Mouse (Mus musculus): ENCODE measurements around the gene C1qtnf9. TPM values are rescaled to one million over a fixed set of nuclear protein-coding genes. Genes with fewer than 3 reads are reported as not detected.

C1qtnf9 gene
- polyA plus RNA-seq, 1 experiment from 2014 or later: 0.06 TPM

DNA sequence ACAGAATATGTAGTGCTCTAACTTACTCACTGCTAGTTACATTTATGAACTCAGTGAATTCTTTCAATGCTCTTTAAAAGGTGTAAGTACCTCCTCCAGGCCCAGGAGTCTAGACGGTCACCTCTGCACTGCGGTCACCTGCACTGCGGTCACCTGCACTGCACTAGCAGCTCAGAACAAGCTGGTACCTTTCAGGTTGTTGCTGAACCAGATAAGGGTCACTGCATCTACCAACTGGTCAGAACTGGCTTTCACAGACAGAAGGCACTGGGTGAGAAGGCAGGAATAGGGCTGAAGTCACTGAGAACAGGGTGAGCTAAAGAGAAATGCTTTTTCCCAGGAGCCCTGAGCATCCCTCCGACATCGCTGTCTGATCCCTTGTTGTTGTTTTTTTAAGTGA is 13.3 kb upstream of the C1qtnf9 start:
- Histone ChIP-seq H3K4me3 (no peak overlapping the region), H3K27me3 (ENCODE audit: low read depth, poor library complexity, severe bottlenecking) (no peaks in the 10 kb centered on the region), H3K9me3 (replicated peaks) (no peaks in the 10 kb centered on the region), H3K27ac (replicated peaks) (no peak overlapping the region), H3K36me3 (peaks cover 97% of the 10 kb centered on the region), H3K4me1 (no peaks in the 10 kb centered on the region)
- no peak for DNase-seq (ENCODE audit: low spot score)
- WGBS: 96% methylated on average over 5 of the region's 5 CpGs

GRCm38 (mm10) chr14:60756271-60756670 is 11.7 kb upstream of the C1qtnf9 start:
- DNase-seq (ENCODE audit: low spot score): no peak
- H3K27me3 ChIP-seq (ENCODE audit: low read depth, poor library complexity, severe bottlenecking): no peaks in the 10 kb centered on the region
- peaks cover 97% of the 10 kb centered on the region for H3K36me3 ChIP-seq
- H3K4me1 ChIP-seq: no peaks in the 10 kb centered on the region
- H3K4me3 ChIP-seq: no peak overlapping the region
- 92% methylated on average over 15 of the region's 15 CpGs for WGBS
- H3K27ac ChIP-seq (replicated peaks): no peak overlapping the region
- H3K9me3 ChIP-seq (replicated peaks): no peaks in the 10 kb centered on the region

DNA sequence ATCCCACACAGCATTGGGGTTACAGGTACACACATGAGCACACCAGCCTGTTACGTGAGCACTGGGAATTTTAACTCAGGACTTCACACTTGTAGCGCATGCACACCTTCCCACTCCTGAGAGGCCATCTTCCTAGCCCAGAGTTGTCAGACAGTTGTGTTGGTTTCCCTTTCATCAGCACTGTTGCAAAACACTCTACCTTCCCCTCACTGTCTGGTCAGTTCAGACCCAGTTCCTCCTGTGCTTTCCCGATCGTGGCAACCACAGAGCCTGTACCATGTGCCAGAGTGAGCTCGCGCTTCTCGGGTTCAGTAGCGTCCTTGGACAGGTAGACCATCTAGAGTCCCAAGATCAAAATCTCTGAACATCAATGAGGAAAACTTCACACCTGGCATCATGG is 10.7 kb upstream of the C1qtnf9 start:
- no peak overlapping the region for H3K27ac ChIP-seq (replicated peaks)
- DNase-seq (ENCODE audit: low spot score): no peak
- no peaks in the 10 kb centered on the region for H3K27me3 ChIP-seq (ENCODE audit: low read depth, poor library complexity, severe bottlenecking)
- no peaks in the 10 kb centered on the region for H3K9me3 ChIP-seq (replicated peaks)
- 93% methylated on average over 8 of the region's 8 CpGs for WGBS
- no peaks in the 10 kb centered on the region for H3K4me1 ChIP-seq
- H3K4me3 ChIP-seq: no peak overlapping the region
- H3K36me3 ChIP-seq: peaks cover 97% of the 10 kb centered on the region

- Histone ChIP-seq H3K27ac (replicated peaks) (no peak overlapping the region), H3K4me1 (no peaks in the 10 kb centered on the region), H3K36me3 (peaks cover 100% of the 10 kb centered on the region), H3K27me3 (ENCODE audit: low read depth, poor library complexity, severe bottlenecking) (no peaks in the 10 kb centered on the region), H3K9me3 (replicated peaks) (no peaks in the 10 kb centered on the region), H3K4me3 (no peak overlapping the region)
- DNase-seq (ENCODE audit: low spot score): no peak
- 94% methylated on average over 7 of the region's 7 CpGs for WGBS
These were observed 10.2 kb upstream of the C1qtnf9 start for GRCm38 (mm10) chr14:60757722-60758121.

- DNase-seq (ENCODE audit: low spot score): no peak
- Histone ChIP-seq H3K4me3 (no peak overlapping the region), H3K27ac (replicated peaks) (no peak overlapping the region), H3K9me3 (replicated peaks) (no peaks in the 10 kb centered on the region), H3K27me3 (ENCODE audit: low read depth, poor library complexity, severe bottlenecking) (no peaks in the 10 kb centered on the region), H3K36me3 (peaks cover 100% of the 10 kb centered on the region), H3K4me1 (no peaks in the 10 kb centered on the region)
- WGBS: 93% methylated on average over 8 of the region's 8 CpGs
These were observed 8.8 kb upstream of the C1qtnf9 start for GRCm38 (mm10) chr14:60759097-60759496.

GRCm38 (mm10) chr14:60761801-60762200 is 6.1 kb upstream of the C1qtnf9 start:
- H3K27ac ChIP-seq (replicated peaks): no peak overlapping the region
- no peaks in the 10 kb centered on the region for H3K9me3 ChIP-seq (replicated peaks)
- H3K27me3 ChIP-seq (ENCODE audit: low read depth, poor library complexity, severe bottlenecking): no peaks in the 10 kb centered on the region
- H3K36me3 ChIP-seq: peaks cover 78% of the 10 kb centered on the region
- 78% methylated on average over 10 of the region's 10 CpGs for WGBS
- no peak overlapping the region for H3K4me3 ChIP-seq
- DNase-seq (ENCODE audit: low spot score): no peak
- peaks cover 11% of the 10 kb centered on the region for H3K4me1 ChIP-seq

DNA sequence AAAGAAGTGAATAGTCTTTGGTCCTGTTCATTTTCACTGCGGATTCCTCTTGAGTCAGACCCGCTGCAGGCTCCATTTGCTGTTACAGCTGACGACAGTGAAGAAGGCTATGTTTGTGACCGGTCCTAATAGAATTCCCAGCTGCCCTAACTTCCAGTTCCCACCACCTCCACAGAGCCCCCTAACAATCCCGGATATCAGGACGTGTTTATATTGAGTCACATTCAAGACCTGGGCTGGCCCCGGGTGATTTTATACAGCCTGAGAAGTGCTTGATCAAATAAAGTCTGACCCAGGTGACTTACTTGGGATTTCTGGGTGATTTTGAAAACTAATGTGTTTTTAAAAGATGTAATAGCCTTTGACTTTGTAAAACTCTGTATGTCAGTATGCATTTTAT is 5.2 kb upstream of the C1qtnf9 start:
- Histone ChIP-seq H3K36me3 (peaks cover 69% of the 10 kb centered on the region), H3K9me3 (replicated peaks) (no peaks in the 10 kb centered on the region), H3K4me1 (peaks cover 11% of the 10 kb centered on the region), H3K27me3 (ENCODE audit: low read depth, poor library complexity, severe bottlenecking) (no peaks in the 10 kb centered on the region), H3K27ac (replicated peaks) (no peak overlapping the region), H3K4me3 (no peak overlapping the region)
- WGBS: 89% methylated on average over 7 of the region's 7 CpGs
- no peak for DNase-seq (ENCODE audit: low spot score)

- WGBS: 92% methylated on average over 5 of the region's 5 CpGs
- DNase-seq (ENCODE audit: low spot score): no peak
- peaks cover 59% of the 10 kb centered on the region for H3K36me3 ChIP-seq
- H3K4me1 ChIP-seq: peaks cover 11% of the 10 kb centered on the region
- no peaks in the 10 kb centered on the region for H3K9me3 ChIP-seq (replicated peaks)
- no peak overlapping the region for H3K4me3 ChIP-seq
- no peaks in the 10 kb centered on the region for H3K27me3 ChIP-seq (ENCODE audit: low read depth, poor library complexity, severe bottlenecking)
- H3K27ac ChIP-seq (replicated peaks): no peak overlapping the region
These were observed 4.2 kb upstream of the C1qtnf9 start for GRCm38 (mm10) chr14:60763746-60764145.

- 81% methylated on average over 4 of the region's 4 CpGs for WGBS
- H3K36me3 ChIP-seq: peaks cover 51% of the 10 kb centered on the region
These were observed 3.4 kb upstream of the C1qtnf9 start for GRCm38 (mm10) chr14:60764526-60764925.

GRCm38 (mm10) chr14:60765025-60765424 is 2.9 kb upstream of the C1qtnf9 start:
- Histone ChIP-seq H3K9me3 (replicated peaks) (no peaks in the 10 kb centered on the region), H3K27ac (replicated peaks) (peak overlapping the region; percentile 18; the same call in 1 of the 2 replicates), H3K27me3 (ENCODE audit: low read depth, poor library complexity, severe bottlenecking) (no peaks in the 10 kb centered on the region), H3K4me1 (peaks cover 11% of the 10 kb centered on the region), H3K4me3 (no peak overlapping the region), H3K36me3 (peaks cover 46% of the 10 kb centered on the region)
- 55% methylated on average over 2 of the region's 2 CpGs for WGBS
- DNase-seq (ENCODE audit: low spot score): no peak

More at GRCm38 (mm10) chr14:60764526-60764925, 3.4 kb upstream of the C1qtnf9 start:
- Histone ChIP-seq H3K4me3 (no peak overlapping the region), H3K4me1 (peaks cover 11% of the 10 kb centered on the region), H3K27ac (replicated peaks) (peak overlapping the region; percentile 18; the same call in 1 of the 2 replicates), H3K27me3 (ENCODE audit: low read depth, poor library complexity, severe bottlenecking) (no peaks in the 10 kb centered on the region), H3K9me3 (replicated peaks) (no peaks in the 10 kb centered on the region)
- no peak for DNase-seq (ENCODE audit: low spot score)

DNA sequence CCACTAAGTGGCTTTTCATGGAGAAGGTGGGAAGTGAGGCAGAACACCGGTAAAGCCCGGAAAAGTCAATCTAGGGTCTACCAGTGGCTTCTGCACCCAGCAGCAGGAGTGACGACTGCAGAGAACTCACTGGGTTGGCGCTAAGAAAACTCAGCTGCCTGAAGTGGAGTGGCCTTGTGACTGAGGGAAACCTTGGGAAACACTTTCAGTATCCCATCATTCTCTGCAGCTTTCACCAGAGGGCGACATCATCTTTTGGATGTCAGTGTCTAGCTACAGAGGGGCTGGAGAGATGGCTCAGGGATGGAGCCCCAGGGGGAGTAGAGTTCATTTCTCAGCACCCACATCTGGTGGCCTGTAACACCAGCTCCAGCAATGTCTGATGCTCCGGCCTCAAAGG is 1.4 kb downstream of the C1qtnf9 start:
- no peak overlapping the region for H3K27ac ChIP-seq (replicated peaks)
- 45% methylated on average over 6 of the region's 6 CpGs for WGBS
- H3K36me3 ChIP-seq: peaks cover 3% of the 10 kb centered on the region; the same call in 1 of the 2 replicates
- no peak for DNase-seq (ENCODE audit: low spot score)
- no peaks in the 10 kb centered on the region for H3K9me3 ChIP-seq (replicated peaks)
- H3K4me3 ChIP-seq: no peak overlapping the region
- no peaks in the 10 kb centered on the region for H3K27me3 ChIP-seq (ENCODE audit: low read depth, poor library complexity, severe bottlenecking)
- peaks cover 11% of the 10 kb centered on the region for H3K4me1 ChIP-seq

GRCm38 (mm10) chr14:60770594-60770993 is 2.7 kb downstream of the C1qtnf9 start:
- Histone ChIP-seq H3K27ac (replicated peaks) (no peak overlapping the region), H3K36me3 (no peaks in the 10 kb centered on the region), H3K4me3 (no peak overlapping the region), H3K9me3 (replicated peaks) (no peaks in the 10 kb centered on the region), H3K4me1 (no peaks in the 10 kb centered on the region), H3K27me3 (ENCODE audit: low read depth, poor library complexity, severe bottlenecking) (no peaks in the 10 kb centered on the region)
- DNase-seq (ENCODE audit: low spot score): no peak
- WGBS: 82% methylated on average over 6 of the region's 6 CpGs

GRCm38 (mm10) chr14:60771057-60771456 is 3.1 kb downstream of the C1qtnf9 start:
- no peaks in the 10 kb centered on the region for H3K36me3 ChIP-seq
- H3K4me1 ChIP-seq: no peaks in the 10 kb centered on the region
- WGBS: 9% methylated on average over 8 of the region's 8 CpGs
- no peak overlapping the region for H3K27ac ChIP-seq (replicated peaks)
- peak overlapping the region; percentile 44 for H3K4me3 ChIP-seq
- DNase-seq (ENCODE audit: low spot score): peak; percentile 67
- no peaks in the 10 kb centered on the region for H3K9me3 ChIP-seq (replicated peaks)
- no peaks in the 10 kb centered on the region for H3K27me3 ChIP-seq (ENCODE audit: low read depth, poor library complexity, severe bottlenecking)

DNA sequence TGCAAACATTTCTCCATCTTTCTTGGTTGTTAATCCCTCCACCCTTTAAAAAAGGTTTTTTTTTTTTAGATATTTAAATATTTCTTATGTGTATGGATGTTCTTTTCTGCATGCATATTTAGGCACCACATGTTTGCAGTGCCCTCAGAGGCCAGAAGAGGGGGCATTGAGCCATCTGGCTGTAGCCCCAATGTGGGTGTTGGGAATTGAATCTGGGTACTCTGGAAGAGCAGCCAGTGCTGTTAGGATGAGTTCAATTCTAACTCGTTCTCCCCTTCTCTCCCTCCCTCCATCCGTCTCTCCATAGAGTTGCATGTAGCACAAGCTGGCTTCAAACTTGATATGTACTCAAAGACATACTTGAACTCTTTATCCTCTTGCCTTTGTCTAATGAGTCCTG is 5.5 kb downstream of the C1qtnf9 start:
- Histone ChIP-seq H3K27ac (replicated peaks) (no peak overlapping the region), H3K36me3 (no peaks in the 10 kb centered on the region), H3K4me1 (0 out of 2 replicates have a peak, but pooled peaks cover 3% of the 10 kb centered on the region), H3K27me3 (ENCODE audit: low read depth, poor library complexity, severe bottlenecking) (no peaks in the 10 kb centered on the region), H3K9me3 (replicated peaks) (no peaks in the 10 kb centered on the region), H3K4me3 (no peak overlapping the region)
- 75% methylated on average over 2 of the region's 2 CpGs for WGBS
- DNase-seq (ENCODE audit: low spot score): no peak

Data from midbrain, embryonic 10.5 days (tissue).